Mouse (Mus musculus) urinary bladder, postnatal 25 days (tissue): ENCODE data around the gene Spns2.

Experiments used
- DNase-seq: peaks from one replicate; pipeline ENCODE4 v3.0.0; 2022; ENCODE audit warnings: low spot score

Gene Spns2

DNA sequence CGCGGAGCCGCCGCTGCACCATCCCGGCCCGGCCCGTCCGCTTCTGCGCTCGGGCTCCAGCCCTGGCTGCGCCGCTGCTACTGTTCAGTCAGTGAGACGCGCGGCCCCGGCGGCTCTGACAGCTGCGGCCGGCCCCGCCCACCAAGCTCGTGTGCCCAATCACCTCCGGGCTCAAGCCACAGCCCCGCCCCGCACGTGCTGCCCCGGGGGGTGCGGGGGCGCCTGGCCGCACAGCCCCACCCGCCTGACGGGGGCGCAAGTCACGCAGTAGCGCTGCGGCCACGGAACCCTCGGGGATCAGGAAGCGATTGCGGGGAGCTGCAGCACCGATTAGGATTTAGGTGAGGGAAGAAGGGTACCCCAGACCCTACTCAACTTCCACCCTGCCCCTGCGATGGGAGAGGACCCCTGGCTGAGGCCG, at the start of gene Spns2:
TSS of gene Spns2 (minus strand) at position 24 of the 421 bp plus-strand sequence.
- peak; percentile 84 for DNase-seq

DNA sequence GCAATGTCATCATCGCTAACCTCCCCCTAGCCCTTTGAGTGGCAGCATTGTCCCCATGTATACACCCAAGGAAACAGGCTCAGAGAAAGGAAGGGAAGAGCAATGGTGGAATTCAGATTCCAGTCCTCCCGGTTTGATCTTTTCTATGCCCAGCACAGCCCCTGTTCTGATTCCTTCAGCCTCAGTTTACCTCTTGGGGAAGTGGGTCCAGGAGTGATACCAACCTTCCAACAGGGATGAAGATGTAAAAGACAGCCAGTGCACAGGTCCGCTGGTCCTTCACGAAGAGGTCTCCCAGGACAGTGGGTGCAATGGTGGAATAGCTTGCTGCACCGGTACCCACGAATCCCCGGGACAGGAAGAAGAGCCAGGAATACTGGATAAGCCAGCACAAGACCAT, 49.1 kb upstream of the Spns2 start:
- DNase-seq, result no peak

DNA sequence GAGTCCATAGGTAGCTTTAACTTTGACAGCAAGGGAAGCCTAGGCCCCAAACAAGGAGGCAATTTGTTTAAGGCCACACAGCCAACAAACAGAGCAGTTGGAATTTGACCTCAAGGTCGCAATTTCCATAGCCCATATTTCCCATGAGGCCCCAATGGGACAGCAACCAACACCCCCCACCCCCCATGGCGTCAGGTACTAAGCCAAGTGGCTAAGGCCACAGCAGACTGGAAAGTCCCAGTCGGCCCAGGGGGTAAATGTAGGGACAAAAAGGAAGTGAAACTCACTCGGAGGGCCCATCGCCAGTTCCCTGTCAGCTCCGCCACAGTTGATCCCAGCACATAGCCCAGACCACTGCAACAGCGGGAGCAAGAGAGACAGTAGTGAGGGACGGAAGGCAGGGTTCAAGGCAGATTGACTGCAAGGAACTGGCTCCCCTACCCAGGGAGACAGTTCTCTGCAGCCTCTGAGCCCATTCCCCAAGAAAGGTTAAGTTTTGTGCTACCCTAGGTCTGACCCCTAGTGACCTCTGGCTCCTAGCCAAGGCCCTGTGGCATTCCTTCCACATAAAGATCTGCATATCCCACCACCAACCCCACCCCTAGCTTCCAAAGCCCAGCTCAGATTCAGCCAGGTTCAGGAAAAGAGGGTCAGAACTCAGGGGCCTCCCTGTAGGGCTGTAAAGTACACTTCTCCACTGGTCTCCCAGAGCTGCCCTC, 48.5 kb upstream of the Spns2 start:
- no peak for DNase-seq

DNA sequence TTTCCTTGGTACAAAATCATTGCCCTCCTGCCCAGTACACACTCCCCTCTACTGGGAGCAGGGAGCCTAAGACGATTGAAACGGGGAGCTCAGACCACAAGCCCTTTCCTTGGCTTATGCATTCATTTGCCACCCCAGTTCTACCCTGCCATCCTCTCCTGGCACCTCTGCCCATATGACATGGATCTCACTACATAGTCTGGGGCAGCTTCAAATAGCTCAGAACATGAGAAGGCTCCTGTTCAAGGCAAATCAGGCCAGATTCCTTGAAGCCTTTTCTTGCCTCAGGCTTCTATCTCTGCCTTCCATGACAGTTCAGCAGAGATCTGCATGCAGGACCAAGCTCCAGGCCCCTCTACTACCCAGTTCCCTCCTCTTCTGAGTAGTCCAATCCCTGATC, 47.8 kb upstream of the Spns2 start:
- no peak for DNase-seq

DNA sequence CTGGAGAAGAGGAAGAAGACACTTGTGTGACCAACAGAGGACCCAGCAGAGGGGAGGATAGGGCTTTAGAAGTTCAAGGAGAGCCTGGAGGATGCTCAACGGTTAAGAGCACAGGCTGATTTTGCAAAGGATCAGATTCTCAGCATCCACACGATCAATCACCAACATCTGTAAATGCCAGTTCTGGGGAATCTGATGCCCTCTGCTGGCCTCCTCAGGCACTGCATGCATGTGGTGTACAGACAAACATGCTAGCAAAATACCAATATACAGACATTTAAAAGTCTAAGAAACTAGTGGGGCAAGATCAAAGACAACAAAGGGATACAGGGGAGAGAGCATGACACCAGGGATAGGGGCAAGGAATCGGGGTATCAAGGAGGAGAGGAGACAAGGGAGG, 45.8 kb upstream of the Spns2 start:
- no peak for DNase-seq

DNA sequence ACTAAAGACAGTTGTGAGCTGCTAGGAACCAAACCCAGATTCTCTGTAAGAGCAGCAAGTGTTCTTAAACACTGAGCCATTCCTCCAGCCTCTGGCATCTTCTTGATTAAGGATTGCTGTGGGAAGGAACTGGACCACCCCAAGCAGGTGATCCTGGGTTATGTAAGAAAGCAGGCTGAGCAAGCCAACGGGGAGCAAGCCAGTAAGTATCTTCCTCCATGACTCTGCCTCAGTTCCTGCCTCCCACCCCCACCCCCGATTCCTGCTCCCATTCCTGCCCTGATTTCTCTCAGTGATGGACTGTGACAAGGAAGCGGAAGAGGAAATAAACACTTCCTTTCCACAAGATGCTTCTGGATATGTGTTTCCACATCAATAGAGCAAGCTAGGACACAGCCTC, 43.2 kb upstream of the Spns2 start:
- no peak for DNase-seq

DNA sequence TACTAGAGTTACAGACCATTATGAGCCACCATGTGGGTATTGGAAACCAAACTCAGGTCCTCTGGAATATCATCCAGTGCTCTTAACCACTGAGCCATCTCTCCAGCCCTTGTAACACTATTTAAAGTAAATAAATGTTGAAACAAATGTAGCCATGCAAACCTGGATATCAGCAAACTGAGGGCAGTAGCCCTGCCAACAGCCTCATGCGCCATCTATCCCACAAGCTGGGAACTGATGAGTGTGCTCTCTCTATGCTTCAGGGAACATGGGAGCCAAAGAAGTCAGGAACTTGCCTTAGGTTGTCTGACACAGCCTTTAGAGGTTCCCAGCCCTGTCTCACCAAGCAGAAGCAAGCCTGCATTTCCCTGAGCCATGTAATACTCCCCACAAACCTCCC, 41.9 kb upstream of the Spns2 start:
- no peak for DNase-seq

DNA sequence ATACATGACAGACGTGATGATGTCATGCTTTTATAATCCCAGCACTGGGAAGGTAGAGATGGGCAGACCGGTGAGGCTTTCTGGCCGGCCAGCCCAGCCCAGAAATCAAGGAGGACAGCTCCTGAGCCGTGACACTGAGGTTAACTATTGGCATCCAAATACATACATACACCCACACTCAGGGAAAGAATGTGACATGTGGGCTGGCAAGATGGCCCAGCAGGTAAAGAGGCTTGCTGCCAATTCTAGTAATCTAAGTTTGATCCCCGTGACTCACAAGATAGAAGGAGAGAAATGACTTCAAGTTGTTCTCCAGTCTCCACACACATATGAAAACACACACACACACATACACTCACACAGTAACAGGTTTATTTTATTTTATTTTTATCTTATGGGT, 41.4 kb upstream of the Spns2 start:
- DNase-seq, result no peak

DNA sequence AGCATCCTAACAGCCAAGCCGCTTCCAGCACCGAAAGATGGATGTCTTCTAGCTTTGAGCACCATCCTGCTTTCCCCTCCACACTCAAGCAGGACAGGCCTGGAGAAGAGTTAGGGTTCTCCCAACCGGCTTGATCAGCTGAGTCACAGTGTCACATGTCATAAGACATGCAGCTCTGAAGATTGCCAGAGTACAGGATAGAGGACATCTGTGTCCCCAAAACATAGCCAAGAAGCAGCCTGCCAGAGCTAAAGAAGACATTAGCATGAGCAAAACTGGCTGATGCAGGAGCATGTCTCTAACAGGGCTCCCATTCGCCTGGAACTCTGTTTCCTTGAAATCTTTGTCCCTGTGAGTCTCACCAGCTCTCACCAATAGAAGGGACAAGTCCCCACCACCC, 36.5 kb upstream of the Spns2 start:
- DNase-seq, result no peak

DNA sequence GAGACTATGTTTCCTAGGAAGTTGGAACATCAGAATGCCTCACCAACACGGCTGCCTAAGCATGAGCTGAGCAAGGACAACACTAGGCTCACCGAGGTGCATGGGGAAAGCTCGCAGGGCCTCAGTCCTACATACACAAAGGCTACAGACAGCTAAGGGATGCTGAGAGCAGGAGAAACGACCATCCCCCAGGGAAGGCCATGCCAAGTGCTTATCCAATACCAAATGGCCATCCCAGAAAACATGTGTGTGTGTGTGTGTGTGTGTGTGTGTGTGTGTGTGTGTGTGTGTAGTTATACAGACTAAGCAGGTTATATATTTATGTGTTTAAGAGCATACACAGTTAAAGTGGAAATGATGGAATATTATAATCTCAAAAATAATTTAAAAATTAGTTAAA, 34.0 kb upstream of the Spns2 start:
- no peak for DNase-seq

DNA sequence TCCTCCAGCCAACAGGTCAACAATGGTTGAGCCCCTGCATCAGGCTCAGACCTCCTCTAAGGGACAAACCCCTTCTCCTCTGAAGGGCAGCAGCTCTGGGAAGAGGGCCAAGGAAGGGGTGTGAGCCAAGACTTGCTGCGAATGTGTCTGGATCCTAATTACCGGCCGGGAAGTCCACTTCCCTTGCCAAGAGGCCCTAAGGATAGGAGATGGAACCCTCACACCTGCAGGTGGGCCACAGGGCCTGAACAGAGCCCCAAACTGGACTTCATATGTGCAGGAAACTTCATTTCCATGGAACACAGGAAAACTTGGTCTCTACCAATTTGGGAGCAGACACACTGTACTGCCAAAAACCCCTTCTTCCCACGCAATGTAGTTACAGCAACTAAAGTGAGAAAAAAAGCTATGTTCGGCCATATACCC, 32.9 kb upstream of the Spns2 start:
- DNase-seq, result no peak

DNA sequence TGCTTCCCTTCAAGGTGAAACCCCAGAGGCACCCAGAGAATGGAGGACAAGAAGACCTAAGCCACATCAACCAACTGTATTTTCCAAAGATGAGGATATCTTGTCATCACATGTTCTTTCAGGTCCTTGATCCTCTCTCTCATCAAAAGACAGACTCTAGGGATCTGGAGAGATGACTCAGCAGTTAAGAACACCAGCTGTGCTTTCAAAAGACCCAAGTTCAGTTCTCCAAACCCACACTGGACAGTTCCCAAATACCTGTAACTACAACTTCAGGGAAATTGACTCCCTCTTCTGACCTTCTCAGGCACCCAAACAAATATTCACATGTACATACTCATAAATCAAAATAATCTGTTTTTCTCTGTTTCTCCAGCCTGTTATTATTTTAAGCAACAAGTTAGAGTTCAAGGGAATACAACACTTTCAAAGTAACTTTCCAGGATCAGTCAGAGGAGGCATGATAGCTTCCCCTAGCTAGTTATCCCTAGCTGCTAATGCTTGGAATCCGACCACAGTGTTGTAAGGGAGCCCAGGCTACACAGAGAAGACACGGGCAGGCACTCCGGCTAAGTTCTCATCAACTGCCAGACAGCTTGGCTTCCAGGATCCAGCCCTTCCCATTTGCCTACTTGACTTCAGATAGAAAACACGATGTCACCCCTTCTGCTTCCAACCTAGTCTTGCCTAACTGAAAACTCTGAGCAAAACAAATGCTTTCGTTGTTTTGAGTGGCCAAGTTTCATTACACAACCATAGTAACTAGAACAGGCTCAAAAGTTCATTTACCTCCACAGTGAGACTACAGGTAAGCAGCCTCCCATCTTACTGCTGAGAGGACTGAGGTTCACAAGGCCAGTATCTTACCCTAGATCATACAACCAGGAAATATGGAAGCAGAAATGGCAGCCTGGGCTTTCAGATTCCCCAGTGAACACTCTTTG, 32.2 kb upstream of the Spns2 start:
- no peak for DNase-seq

DNA sequence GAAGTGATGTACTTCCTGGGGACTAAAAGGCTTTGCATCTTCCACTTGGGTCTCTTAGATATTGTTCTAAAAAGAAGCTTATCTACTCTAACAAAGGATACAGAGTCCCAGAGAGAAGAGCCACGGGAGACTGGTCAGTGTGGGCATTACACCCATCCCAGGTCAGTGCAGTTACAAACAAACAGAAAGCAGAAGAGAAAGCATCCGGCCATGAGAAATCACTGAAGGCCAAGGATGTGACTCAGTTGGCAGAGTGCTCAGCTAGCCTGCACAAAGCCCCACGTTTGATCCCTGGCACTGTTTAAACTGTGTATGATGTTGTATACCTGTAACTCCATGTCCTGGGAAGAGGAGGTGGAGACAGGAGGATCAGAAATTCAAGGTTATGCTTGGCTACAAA, 30.2 kb upstream of the Spns2 start:
- no peak for DNase-seq

DNA sequence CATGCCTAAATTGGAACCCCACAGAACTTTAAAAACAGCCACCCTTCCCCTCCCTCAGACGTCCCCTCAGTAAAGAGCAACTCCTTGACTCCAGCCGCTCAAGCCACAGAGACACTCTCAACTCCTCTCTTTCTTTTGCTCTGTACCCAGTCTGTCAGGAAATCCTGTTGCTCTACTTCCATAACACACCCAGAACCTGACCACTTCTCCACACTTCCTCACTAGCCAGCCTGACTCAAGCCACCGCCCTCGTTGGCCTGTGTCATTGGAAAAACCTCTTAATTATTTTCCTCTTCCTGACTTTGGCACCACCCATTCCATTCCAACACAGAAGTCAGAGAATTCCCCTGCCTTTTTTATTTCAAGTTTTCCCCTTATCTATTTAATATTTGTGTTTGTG, 29.5 kb upstream of the Spns2 start:
- DNase-seq, result no peak

DNA sequence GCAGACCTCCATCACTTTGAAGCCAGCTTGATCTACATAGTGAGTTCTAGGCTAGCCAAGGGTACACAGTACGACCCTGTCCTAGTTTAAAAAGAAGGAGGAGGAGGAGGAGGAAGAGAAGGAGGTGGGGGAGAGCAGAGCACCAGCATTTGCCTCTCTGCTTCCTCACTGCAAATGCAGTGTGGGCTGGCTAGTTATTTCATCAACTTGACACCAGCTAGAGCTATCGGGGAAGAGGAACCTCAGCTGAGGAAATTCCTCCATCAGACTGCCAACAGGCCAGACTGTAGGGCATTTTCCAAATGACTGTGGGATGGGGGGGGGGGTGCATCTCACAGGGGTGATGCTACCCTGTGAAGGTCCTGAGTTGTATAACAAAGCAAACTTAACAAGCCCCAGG, 28.7 kb upstream of the Spns2 start:
- no peak for DNase-seq

DNA sequence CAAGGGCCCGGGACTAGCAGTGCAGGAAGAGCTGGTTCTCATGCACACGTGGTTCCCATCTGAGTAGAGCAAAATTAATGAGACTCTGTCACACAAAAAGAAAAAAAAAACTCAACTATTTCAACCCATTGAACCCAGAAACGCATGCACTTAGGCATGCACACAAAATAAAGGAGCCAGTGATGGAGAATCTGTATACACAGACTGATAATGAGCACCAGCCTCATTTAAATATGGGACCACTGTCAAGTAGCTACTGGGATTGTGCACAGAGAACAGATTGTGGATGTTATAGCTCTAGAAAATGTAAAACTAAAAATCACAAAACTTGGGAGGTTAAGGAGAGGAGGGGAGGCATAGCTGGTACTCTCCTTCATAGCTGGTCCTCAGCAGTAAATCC, 25.3 kb upstream of the Spns2 start:
- no peak for DNase-seq

DNA sequence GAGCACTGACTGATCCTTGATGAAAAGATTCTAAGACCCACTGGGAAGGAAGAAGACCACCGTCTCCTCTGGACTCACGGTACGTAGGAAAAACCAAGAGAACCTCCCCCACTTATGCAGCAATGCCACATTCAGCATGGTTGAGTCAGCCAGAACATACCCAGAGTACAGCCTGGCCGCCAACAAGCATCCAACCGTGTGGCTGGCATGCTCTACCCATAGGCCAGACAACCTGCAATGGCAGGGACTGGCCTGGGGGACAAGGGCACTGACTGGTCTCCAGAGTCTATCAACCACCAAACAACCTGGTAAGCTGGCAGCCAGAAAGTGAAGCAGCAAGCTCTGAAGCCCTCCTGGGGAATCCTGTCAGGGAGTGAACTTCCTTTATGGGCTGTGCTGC, 18.9 kb upstream of the Spns2 start:
- DNase-seq, result no peak

DNA sequence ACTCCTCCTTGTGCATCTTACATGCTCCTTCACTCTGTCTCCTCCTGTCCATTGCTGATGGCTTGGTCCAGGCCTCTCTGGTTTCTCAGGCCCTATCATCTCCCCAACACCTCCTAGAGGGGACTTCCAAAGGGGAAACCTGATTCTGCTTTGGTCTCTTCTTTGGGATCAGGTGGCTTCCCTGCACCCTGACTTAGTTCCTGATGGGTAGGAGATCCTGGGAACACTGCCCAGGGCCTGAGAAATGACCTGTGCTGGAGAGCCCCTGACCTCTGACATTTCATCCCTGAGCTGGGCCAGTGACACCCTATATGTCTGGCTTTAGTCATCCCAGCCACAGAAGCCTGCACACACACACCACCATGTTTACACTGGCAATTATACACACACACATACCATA, 17.9 kb upstream of the Spns2 start:
- DNase-seq, result no peak

DNA sequence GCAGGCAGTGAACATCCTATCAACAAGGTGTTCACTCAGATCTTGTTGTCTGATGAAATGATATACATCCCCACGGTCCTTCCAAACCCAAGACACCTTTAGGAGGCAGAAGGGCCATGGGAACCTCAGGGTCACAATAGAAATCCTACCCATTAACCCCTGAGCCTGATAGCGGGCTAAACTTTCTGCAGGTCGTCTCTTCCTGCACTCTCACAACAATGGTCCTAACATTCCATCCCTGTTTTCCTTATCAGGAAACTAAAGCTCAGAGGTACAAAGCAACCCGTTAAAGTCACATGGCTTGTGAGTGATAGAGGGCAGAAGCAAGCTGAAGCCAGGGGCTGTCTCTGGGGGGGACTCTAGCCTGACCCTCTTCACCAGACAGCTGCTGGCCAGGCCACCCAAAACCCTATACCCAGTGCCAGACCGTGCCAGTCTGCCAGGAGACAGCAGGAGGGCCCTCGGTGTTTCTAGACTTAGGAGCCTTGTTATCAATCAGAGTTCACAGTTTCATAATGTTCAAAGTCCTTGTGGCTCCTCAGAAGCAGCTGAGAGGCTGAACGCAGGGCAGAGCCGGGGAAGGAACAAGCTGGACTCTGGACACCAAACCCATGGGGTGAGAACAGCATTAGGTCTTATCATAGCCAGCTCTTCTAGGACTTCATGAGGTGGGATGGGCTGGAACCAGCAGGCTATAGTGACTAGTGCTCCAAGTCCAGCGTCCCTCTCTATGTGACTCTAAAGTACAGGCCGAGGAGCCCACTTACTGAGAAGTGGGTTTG, 14.5 kb upstream of the Spns2 start:
- no peak for DNase-seq

DNA sequence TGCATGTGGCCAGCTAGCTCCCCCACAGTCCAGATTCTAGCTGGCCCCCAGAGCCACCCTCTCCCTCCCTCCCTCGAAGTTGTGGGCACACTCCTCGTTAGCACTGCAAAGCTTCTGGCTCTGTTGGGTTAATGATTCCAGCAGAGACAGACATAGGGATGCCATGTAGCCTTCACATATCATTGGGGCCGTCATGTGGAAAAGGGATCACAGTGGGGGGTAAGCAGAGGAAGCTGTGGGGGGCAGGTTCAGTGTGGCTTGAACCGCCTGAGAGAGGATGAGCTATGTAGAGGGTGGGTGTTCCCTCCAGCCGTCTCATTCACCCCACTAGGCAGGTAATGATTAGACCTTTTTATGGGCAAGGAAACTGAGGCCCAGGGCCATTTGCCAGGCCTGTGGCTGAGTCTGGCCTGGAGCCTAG, 13.8 kb upstream of the Spns2 start:
- DNase-seq, result no peak

DNA sequence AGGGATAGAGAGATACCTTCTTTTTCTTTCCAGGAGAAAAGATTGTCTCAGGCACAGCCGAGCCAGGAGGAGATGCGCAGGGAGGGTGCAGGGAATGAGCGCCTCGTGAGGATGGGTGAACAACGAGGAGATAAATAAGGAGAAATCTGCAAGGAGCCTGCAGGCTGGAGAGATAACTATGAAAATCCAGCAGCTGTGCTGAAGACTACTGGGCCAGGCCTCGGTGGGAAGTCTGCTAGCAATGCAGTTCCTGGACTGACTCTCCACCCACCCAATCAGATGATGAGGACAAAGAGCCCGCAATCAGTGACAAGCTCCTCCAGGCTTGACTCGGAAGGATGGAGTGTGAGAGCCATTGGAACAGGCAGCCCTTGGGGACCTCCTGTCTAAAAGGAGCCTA, 12.5 kb upstream of the Spns2 start:
- no peak for DNase-seq

DNA sequence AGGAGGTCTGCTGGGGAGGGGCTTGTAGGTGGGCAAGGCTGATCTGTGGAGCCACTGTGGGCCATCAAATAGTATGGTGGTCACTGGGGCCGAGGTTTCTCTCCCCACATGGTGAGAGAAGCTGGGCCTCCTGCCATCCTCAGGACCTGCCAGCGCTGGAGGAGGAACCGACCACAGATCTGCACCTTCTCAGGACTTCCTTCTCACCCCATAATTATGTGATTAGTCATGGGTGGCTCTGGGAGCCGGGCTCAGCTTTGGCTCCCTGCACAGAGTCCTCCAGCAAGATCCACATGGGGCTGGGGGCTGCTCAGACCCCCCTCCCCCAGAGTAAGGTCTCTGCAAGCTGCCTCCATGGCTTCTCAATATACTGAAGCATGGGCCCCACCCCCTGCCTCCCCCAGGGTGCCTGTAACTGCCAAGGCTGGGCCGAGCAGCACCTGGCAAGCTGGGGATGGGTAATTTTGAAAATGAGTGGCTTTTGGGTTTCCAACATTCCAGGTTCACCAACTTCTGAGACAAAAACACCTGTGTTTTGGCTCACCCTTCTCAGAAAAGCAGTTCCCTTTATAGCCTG, 11.8 kb upstream of the Spns2 start:
- peak; percentile 26 for DNase-seq
